Mouse (Mus musculus) ES-E14 (cell line): Measurements from ENCODE around the gene Erv3. TPM values are rescaled to one million over a fixed set of nuclear protein-coding genes. Genes with fewer than 3 reads are reported as not detected.

ENCODE experiments used
- DNase-seq: peaks from one replicate; pipeline ENCODE4 v3.0.0-alpha.2; 2013; ENCODE audit warnings: low read depth, low spot score
- H3K27ac ChIP-seq: 2 replicates; pipeline ENCODE4 v1.5.1; 2012; ENCODE audit warnings: low read depth, mild to moderate bottlenecking, low read length, moderate library complexity, mixed read lengths; ENCODE audit not compliant: poor library complexity, insufficient read depth, severe bottlenecking
- H3K36me3 ChIP-seq: 2 replicates; pipeline ENCODE4 v1.6.1; 2012; ENCODE audit warnings: mild to moderate bottlenecking, low read length, moderate library complexity, mixed read lengths; ENCODE audit not compliant: control insufficient read depth, poor library complexity, insufficient read depth, severe bottlenecking
- H3K4me1 ChIP-seq, 2 experiments: fragments of 150-350 bp in 1 of 2; sonication (generic) in 1 of 2; 2 replicates each; pipeline ENCODE4 v1.6.1; 2012; ENCODE audit warnings: low read length in 2 of 2, mild to moderate bottlenecking in 1 of 2, mixed read lengths in 1 of 2; ENCODE audit not compliant: control insufficient read depth in 2 of 2, insufficient read depth in 2 of 2, poor library complexity in 1 of 2
- H3K4me3 ChIP-seq, 2 experiments: fragments of 150-350 bp in 1 of 2; sonication (generic) in 1 of 2; 2 replicates each; pipeline ENCODE4 v1.5.1; 2012; ENCODE audit warnings: low read length in 2 of 2, low read depth in 1 of 2, mild to moderate bottlenecking in 1 of 2, mixed read lengths in 1 of 2; ENCODE audit not compliant: insufficient read depth in 1 of 2, poor library complexity in 1 of 2, severe bottlenecking in 1 of 2
- H3K9ac ChIP-seq: 2 replicates; pipeline ENCODE4 v1.6.1; 2012; ENCODE audit warnings: low read depth, mild to moderate bottlenecking, low read length, mixed read lengths; ENCODE audit not compliant: poor library complexity, insufficient read depth, severe bottlenecking
- H3K9me3 ChIP-seq: fragments of 150-350 bp; sonication (generic); 2 replicates; pipeline ENCODE4 v1.6.1; 2012; ENCODE audit warnings: low read depth, mild to moderate bottlenecking, low read length; ENCODE audit not compliant: control insufficient read depth, insufficient read depth
- CHD2 ChIP-seq: IDR thresholded peaks from 2 replicates; pipeline ENCODE4 v1.6.1; 2014; ENCODE audit warnings: mild to moderate bottlenecking, low read depth, low read length, inconsistent platforms
- HCFC1 ChIP-seq: IDR thresholded peaks from 2 replicates; pipeline ENCODE4 v1.6.1; 2012; ENCODE audit warnings: low read length, inconsistent platforms, borderline replicate concordance; ENCODE audit not compliant: insufficient read depth
- MAFK ChIP-seq: IDR thresholded peaks from 2 replicates; pipeline ENCODE4 v1.6.1; 2014; ENCODE audit warnings: mild to moderate bottlenecking, low read depth, low read length, inconsistent platforms; ENCODE audit not compliant: insufficient read depth
- ZC3H11A ChIP-seq: IDR thresholded peaks from 2 replicates; pipeline ENCODE4 v1.6.1; 2012; ENCODE audit warnings: low read depth, mild to moderate bottlenecking, inconsistent platforms, low read length, borderline replicate concordance
- ZNF384 ChIP-seq: IDR thresholded peaks from 2 replicates; pipeline ENCODE4 v1.6.1; 2012; ENCODE audit warnings: low read depth, low read length, inconsistent platforms
- in situ Hi-C, 2 experiments: fragments of 600-800 bp; cut with MboI; formaldehyde crosslinking; loops; one replicate each; pipeline ENCODE4 v1.15.1; 2025; ENCODE audit warnings: low sequenced_read_pairs in 2 of 2, inconsistent platforms in 1 of 2; ENCODE audit not compliant: unreplicated experiment in 2 of 2
- total RNA-seq: library from RNA; depleted of rRNA; stranded (reverse); fragments of 300-350 nt; gene quantifications from 2 replicates; pipeline ENCODE4 v1.2.3, GENCODE M21; 2012; rRNA removed

The Erv3 gene
- 0.16 TPM in 1 of 2 replicates, not detected in the other for total RNA-seq

- Histone ChIP-seq H3K4me3 (no peak within 1 kb of the TSS), H3K27ac (no peak within 1 kb of the TSS), H3K9ac (no peak within 1 kb of the TSS), H3K4me1 (0 out of 4 replicates have a peak, but pooled peaks cover 0 to 3% of the 10 kb centered on the region in 2 experiments), H3K36me3 (no peaks in the 10 kb centered on the region), H3K9me3 (no peaks in the 10 kb centered on the region)
- no peak for DNase-seq
- in situ Hi-C loops = no loop called here
- TF ChIP-seq CHD2 = no peak
- TF ChIP-seq MAFK = no peak
- no peak for TF ChIP-seq ZC3H11A
- TF ChIP-seq HCFC1 = no peak
- TF ChIP-seq ZNF384 = no peak
Measured at GRCm38 (mm10) chr2:131859721-131860120, at the start of gene Erv3. TSS of gene Erv3 (minus strand) at chr2:131859747.

DNA sequence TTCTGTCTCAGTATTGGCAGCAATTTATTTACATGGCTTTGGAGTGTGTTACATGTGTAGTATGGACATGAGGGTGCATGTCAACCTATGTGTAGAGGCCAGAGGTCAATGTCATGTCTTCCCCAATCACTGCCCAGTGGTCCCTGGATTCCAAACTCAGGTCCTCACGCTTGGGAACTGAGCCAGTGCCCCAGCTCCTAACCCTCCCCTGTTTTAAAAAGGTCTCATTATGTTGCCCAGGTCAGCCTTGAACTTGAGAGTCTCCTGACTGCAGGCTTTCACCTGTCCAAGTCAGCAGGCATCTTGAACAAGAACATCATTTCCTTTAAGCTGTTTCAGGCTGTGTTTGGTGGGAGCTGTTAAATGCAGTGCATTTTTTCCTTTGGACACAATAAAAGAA is 49.4 kb upstream of the Erv3 start:
- H3K4me3 ChIP-seq = no peak overlapping the region
- no peak for DNase-seq

GRCm38 (mm10) chr2:131908351-131908861 is 48.9 kb upstream of the Erv3 start:
- Histone ChIP-seq H3K9ac (no peak overlapping the region), H3K36me3 (no peaks in the 10 kb centered on the region; the same call in 1 of the 2 replicates), H3K9me3 (no peaks in the 10 kb centered on the region), H3K27ac (no peak overlapping the region), H3K4me3 (no peak overlapping the region), H3K4me1 (peaks cover 0 to 4% of the 10 kb centered on the region in 2 experiments; a peak in 1 of 4 replicates)
- in situ Hi-C loops = no loop called here
- TF ChIP-seq CHD2 = no peak
- no peak for TF ChIP-seq ZC3H11A
- TF ChIP-seq HCFC1 = no peak
- TF ChIP-seq MAFK = no peak
- no peak for TF ChIP-seq ZNF384
- DNase-seq = no peak

More for the DNA sequence above, 49.4 kb upstream of the Erv3 start:
- peaks cover 0 to 4% of the 10 kb centered on the region in 2 experiments; a peak in 1 of 4 replicates for H3K4me1 ChIP-seq
- no peak overlapping the region for H3K27ac ChIP-seq
- no peaks in the 10 kb centered on the region; the same call in 1 of the 2 replicates for H3K36me3 ChIP-seq
- in situ Hi-C loops = no loop called here
- no peak overlapping the region for H3K9ac ChIP-seq
- TF ChIP-seq ZC3H11A = no peak
- no peaks in the 10 kb centered on the region for H3K9me3 ChIP-seq

- Histone ChIP-seq H3K9ac (no peak overlapping the region), H3K9me3 (no peaks in the 10 kb centered on the region), H3K4me1 (peaks cover 3 to 4% of the 10 kb centered on the region in 2 experiments; a peak in 2 of 4 replicates), H3K27ac (no peak overlapping the region), H3K4me3 (no peak overlapping the region), H3K36me3 (no peaks in the 10 kb centered on the region)
- TF ChIP-seq ZC3H11A (no peak), ZNF384 (no peak), HCFC1 (no peak), CHD2 (no peak), MAFK (no peak)
- DNase-seq = no peak
- in situ Hi-C loops = no loop called here
Measured at GRCm38 (mm10) chr2:131907311-131907710, 47.8 kb upstream of the Erv3 start.

DNA sequence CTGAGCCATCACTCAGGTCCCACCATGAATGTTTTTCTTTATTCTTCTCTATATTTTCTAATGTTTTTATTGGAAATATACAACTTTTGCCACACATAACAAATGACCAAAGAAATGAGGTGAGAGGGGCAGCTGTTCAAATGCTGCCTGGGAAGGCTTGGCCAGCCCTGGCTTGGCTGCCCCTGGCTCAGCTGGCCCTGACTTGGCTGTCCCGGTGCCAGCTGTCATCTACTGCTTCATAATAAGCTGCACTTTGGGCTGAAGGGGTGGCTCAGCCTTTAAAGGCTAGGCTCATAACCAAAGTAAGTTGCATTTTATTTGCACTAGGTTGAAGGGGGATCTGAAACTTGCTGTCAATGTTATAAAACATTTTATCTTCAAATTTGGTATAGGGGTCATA is 47.3 kb upstream of the Erv3 start:
- peaks cover 3 to 4% of the 10 kb centered on the region in 2 experiments; a peak in 2 of 4 replicates for H3K4me1 ChIP-seq
- H3K9ac ChIP-seq = no peak overlapping the region
- no peak for DNase-seq
- H3K36me3 ChIP-seq = no peaks in the 10 kb centered on the region
- in situ Hi-C loops = no loop called here
- no peaks in the 10 kb centered on the region for H3K9me3 ChIP-seq
- no peak overlapping the region for H3K27ac ChIP-seq
- H3K4me3 ChIP-seq = no peak overlapping the region
- TF ChIP-seq HCFC1 (no peak), MAFK (no peak), ZNF384 (no peak), ZC3H11A (no peak), CHD2 (no peak)
